Mouse (Mus musculus): ENCODE data around the gene Gm17349. TPM values are rescaled to one million over a fixed set of nuclear protein-coding genes. Genes with fewer than 3 reads are reported as not detected.

The Gm17349 gene
- polyA plus RNA-seq, 1 experiment from 2014 or later: not detected

- Histone ChIP-seq H3K4me3 (replicated peaks) (no peak overlapping the region), H3K9me3 (no peaks in the 10 kb centered on the region), H3K9ac (no peak overlapping the region), H3K27me3 (replicated peaks) (no peaks in the 10 kb centered on the region), H3K4me2 (no peak overlapping the region), H3K36me3 (peaks cover 32% of the 10 kb centered on the region), H3K27ac (no peak overlapping the region), H3K4me1 (peaks cover 10% of the 10 kb centered on the region)
- WGBS: 61% methylated on average over 11 of the region's 11 CpGs
- ATAC-seq (ENCODE audit: insufficient read depth, low FRiP score, low read depth): no peak
These were observed 10.9 kb upstream of the Gm17349 start for GRCm38 (mm10) chr15:99715982-99716746.

GRCm38 (mm10) chr15:99715361-99715865, 10.1 kb upstream of the Gm17349 start:
- no peak for ATAC-seq (ENCODE audit: insufficient read depth, low FRiP score, low read depth)
- H3K27me3 ChIP-seq (replicated peaks): no peaks in the 10 kb centered on the region
- no peaks in the 10 kb centered on the region for H3K9me3 ChIP-seq
- no peak overlapping the region for H3K4me2 ChIP-seq
- peaks cover 10% of the 10 kb centered on the region for H3K4me1 ChIP-seq
- no peak overlapping the region for H3K4me3 ChIP-seq (replicated peaks)
- 78% methylated on average over 13 of the region's 13 CpGs for WGBS
- no peak overlapping the region for H3K27ac ChIP-seq
- no peak overlapping the region for H3K9ac ChIP-seq
- peaks cover 39% of the 10 kb centered on the region for H3K36me3 ChIP-seq

- Histone ChIP-seq H3K4me3 (replicated peaks) (no peak overlapping the region), H3K9ac (no peak overlapping the region), H3K9me3 (no peaks in the 10 kb centered on the region), H3K27ac (no peak overlapping the region), H3K27me3 (replicated peaks) (no peaks in the 10 kb centered on the region), H3K4me1 (peaks cover 10% of the 10 kb centered on the region), H3K4me2 (no peak overlapping the region), H3K36me3 (peaks cover 43% of the 10 kb centered on the region)
- ATAC-seq (ENCODE audit: insufficient read depth, low FRiP score, low read depth): no peak
- WGBS: 51% methylated on average over 7 of the region's 7 CpGs
These were observed 9.6 kb upstream of the Gm17349 start for GRCm38 (mm10) chr15:99714858-99715257.

- H3K27ac ChIP-seq: no peak overlapping the region
- no peaks in the 10 kb centered on the region for H3K27me3 ChIP-seq (replicated peaks)
- H3K4me2 ChIP-seq: no peak overlapping the region
- no peaks in the 10 kb centered on the region for H3K9me3 ChIP-seq
- H3K9ac ChIP-seq: no peak overlapping the region
- H3K4me3 ChIP-seq (replicated peaks): no peak overlapping the region
- peaks cover 46% of the 10 kb centered on the region for H3K36me3 ChIP-seq
- ATAC-seq (ENCODE audit: insufficient read depth, low FRiP score, low read depth): no peak
- peaks cover 10% of the 10 kb centered on the region for H3K4me1 ChIP-seq
- 66% methylated on average over 4 of the region's 4 CpGs for WGBS
These were observed 8.9 kb upstream of the Gm17349 start for GRCm38 (mm10) chr15:99714206-99714605.

DNA sequence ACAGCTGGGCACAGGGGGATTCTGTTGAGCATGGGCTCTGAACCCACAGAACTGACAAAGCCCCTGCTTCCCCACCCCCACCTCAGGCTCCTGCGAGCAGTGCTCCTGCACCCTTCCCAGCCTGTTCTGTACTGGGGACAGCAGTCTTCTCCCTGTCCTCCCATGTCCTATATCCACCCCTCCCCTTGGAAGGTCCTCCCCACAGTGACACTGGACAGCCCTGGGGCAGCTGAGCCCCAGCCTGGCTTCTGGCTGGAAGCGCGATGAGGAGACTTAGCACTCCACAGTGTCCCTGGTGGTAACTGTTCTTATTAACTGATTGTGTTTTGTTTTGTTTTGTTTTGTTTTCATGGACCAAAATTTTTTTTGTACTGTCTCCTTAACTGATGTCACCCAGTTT, 8.3 kb upstream of the Gm17349 start:
- 78% methylated on average over 3 of the region's 3 CpGs for WGBS
- peaks cover 52% of the 10 kb centered on the region for H3K36me3 ChIP-seq
- ATAC-seq (ENCODE audit: insufficient read depth, low FRiP score, low read depth): no peak

GRCm38 (mm10) chr15:99712666-99713559, 7.6 kb upstream of the Gm17349 start:
- Histone ChIP-seq H3K27me3 (replicated peaks) (no peaks in the 10 kb centered on the region), H3K4me2 (no peak overlapping the region), H3K9ac (no peak overlapping the region), H3K9me3 (no peaks in the 10 kb centered on the region), H3K27ac (no peak overlapping the region), H3K36me3 (peaks cover 56% of the 10 kb centered on the region), H3K4me3 (replicated peaks) (no peak overlapping the region), H3K4me1 (peaks cover 10% of the 10 kb centered on the region)
- ATAC-seq (ENCODE audit: insufficient read depth, low FRiP score, low read depth): no peak
- WGBS: 73% methylated on average over 13 of the region's 13 CpGs

More for the DNA sequence above, 8.3 kb upstream of the Gm17349 start:
- H3K9ac ChIP-seq: no peak overlapping the region
- peaks cover 10% of the 10 kb centered on the region for H3K4me1 ChIP-seq
- H3K27me3 ChIP-seq (replicated peaks): no peaks in the 10 kb centered on the region
- H3K4me2 ChIP-seq: no peak overlapping the region
- H3K4me3 ChIP-seq (replicated peaks): no peak overlapping the region
- no peak overlapping the region for H3K27ac ChIP-seq
- H3K9me3 ChIP-seq: no peaks in the 10 kb centered on the region

DNA sequence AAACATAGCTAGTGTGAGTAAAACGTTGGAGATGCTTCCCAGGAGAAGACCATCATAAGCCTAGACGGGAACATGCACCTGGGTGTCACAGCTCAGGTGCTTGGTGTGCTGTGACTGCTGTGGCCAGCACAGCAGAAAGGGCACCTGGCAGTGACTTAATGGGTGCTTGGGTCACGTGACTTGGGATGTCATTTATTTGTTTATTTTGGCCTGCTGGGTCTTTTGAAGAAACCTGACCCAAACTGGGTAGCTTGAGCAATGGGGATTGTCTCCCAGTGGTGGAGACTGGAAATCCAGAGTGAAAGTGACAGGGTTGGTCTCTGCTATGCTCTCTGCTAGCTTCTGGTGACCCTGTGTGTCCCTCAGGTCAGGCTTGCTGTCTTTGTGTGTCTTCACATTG, 6.2 kb upstream of the Gm17349 start:
- H3K36me3 ChIP-seq: peaks cover 68% of the 10 kb centered on the region
- no peak overlapping the region for H3K4me3 ChIP-seq (replicated peaks)
- no peak overlapping the region for H3K4me2 ChIP-seq
- H3K27me3 ChIP-seq (replicated peaks): no peaks in the 10 kb centered on the region
- no peak overlapping the region for H3K9ac ChIP-seq
- H3K27ac ChIP-seq: no peak overlapping the region
- H3K9me3 ChIP-seq: no peaks in the 10 kb centered on the region
- 60% methylated on average over 3 of the region's 3 CpGs for WGBS
- ATAC-seq (ENCODE audit: insufficient read depth, low FRiP score, low read depth): no peak
- H3K4me1 ChIP-seq: peaks cover 10% of the 10 kb centered on the region

DNA sequence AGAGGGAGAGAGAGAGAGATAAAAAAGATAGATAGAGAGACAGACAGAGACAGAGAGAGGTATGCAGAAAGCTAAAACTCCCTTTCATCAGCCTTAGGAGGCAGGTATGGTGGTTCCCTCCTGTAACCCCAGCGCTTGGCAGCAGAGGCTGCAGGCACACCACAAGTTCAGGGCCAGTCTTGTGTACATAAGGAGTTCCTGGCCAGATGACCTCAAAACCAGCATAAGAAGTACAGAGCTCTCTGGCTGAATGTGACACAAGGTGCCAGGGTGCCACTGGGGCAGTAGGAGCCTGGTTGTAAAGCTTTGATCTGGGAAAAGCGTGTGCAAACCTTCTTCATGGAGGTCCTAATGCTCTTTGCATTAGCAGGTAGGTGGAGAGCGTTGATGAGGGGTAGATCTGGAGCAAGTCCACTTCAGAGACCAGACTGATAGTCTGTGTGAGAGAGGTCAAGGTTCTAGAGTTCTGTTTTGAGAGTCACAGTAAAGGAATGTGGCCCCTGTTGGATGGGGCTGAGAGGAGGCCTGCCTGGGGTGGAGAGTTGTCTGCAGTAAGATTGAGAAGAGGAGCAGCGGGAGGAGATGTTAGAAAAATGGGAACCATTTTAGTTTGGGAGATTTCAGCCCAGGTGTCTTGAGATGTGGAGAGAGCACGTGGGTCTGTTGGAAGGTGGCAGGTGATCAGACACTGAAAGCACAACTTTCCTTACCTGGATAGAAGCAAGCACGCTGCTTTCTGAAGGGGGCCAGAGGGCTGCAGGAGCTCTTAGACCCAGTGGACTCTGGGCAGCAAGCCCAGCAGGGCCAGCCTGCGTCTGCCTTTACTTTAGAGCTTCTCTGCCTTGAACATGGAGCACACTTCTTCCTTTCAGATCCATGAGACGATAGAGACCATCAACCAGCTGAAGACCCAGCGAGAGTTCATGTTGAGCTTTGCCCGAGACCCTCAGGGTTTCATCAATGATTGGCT, 5.2 kb upstream of the Gm17349 start:
- Histone ChIP-seq H3K4me2 (no peak overlapping the region), H3K4me3 (replicated peaks) (no peak overlapping the region), H3K9ac (no peak overlapping the region), H3K9me3 (no peaks in the 10 kb centered on the region), H3K27ac (no peak overlapping the region), H3K4me1 (peaks cover 3% of the 10 kb centered on the region; the same call in 1 of the 2 replicates), H3K27me3 (replicated peaks) (no peaks in the 10 kb centered on the region), H3K36me3 (peaks cover 76% of the 10 kb centered on the region)
- ATAC-seq (ENCODE audit: insufficient read depth, low FRiP score, low read depth): no peak
- WGBS: 86% methylated on average over 10 of the region's 10 CpGs

GRCm38 (mm10) chr15:99708176-99708575, 2.9 kb upstream of the Gm17349 start:
- ATAC-seq (ENCODE audit: insufficient read depth, low FRiP score, low read depth): no peak
- WGBS: 94% methylated on average over 13 of the region's 13 CpGs

GRCm38 (mm10) chr15:99704881-99705280, 409 bp downstream of the Gm17349 start:
- Histone ChIP-seq H3K4me1 (peaks cover 12% of the 10 kb centered on the region), H3K27me3 (replicated peaks) (no peaks in the 10 kb centered on the region), H3K27ac (no peak overlapping the region), H3K4me3 (replicated peaks) (no peak overlapping the region), H3K4me2 (no peak overlapping the region), H3K36me3 (peaks cover 34% of the 10 kb centered on the region), H3K9me3 (no peaks in the 10 kb centered on the region), H3K9ac (no peak overlapping the region)
- ATAC-seq (ENCODE audit: insufficient read depth, low FRiP score, low read depth): no peak
- WGBS: 82% methylated on average over 7 of the region's 7 CpGs

More at GRCm38 (mm10) chr15:99708176-99708575, 2.9 kb upstream of the Gm17349 start:
- H3K4me3 ChIP-seq (replicated peaks): no peak overlapping the region
- H3K4me1 ChIP-seq: peaks cover 6% of the 10 kb centered on the region
- peaks cover 66% of the 10 kb centered on the region for H3K36me3 ChIP-seq
- H3K9me3 ChIP-seq: no peaks in the 10 kb centered on the region
- H3K27me3 ChIP-seq (replicated peaks): no peaks in the 10 kb centered on the region
- H3K27ac ChIP-seq: no peak overlapping the region
- H3K9ac ChIP-seq: no peak overlapping the region
- H3K4me2 ChIP-seq: no peak overlapping the region

- H3K4me1 ChIP-seq: peaks cover 12% of the 10 kb centered on the region
- no peaks in the 10 kb centered on the region for H3K27me3 ChIP-seq (replicated peaks)
- ATAC-seq (ENCODE audit: insufficient read depth, low FRiP score, low read depth): no peak
- 58% methylated on average over 23 of the region's 23 CpGs for WGBS
- no peak overlapping the region for H3K27ac ChIP-seq
- H3K9ac ChIP-seq: no peak overlapping the region
- no peak overlapping the region for H3K4me3 ChIP-seq (replicated peaks)
- H3K4me2 ChIP-seq: peak overlapping the region; percentile 78; the same call in 1 of the 2 replicates
- H3K36me3 ChIP-seq: peaks cover 31% of the 10 kb centered on the region
- no peaks in the 10 kb centered on the region for H3K9me3 ChIP-seq
These were observed 1.1 kb downstream of the Gm17349 start for GRCm38 (mm10) chr15:99704041-99704681.

Measured in stomach, embryonic 15.5 days (tissue).